Mouse (Mus musculus) urinary bladder, adult 2 months (tissue): ENCODE data around the gene Mef2c. TPM values are rescaled to one million over a fixed set of nuclear protein-coding genes. Genes with fewer than 3 reads are reported as not detected.

Source experiments
- DNase-seq: peaks from one replicate; pipeline ENCODE4 v3.0.0; 2022; ENCODE audit warnings: low spot score
- polyA plus RNA-seq: library from polyadenylated mRNA; depleted of rRNA; stranded (reverse); fragments of >200 nt; gene quantifications from 2 replicates; pipeline ENCODE4 v1.2.3, GENCODE M21; 2012; rRNA removed

Gene Mef2c
- 12.2 and 17.0 TPM in 2 replicates for polyA plus RNA-seq

GRCm38 (mm10) chr13:83503919-83504318 is at the start of gene Mef2c:
Gene Mef2c (plus strand): TSS chr13:83504034.
- no peak for DNase-seq

- DNase-seq, result no peak
These were observed 45.1 kb upstream of the Mef2c start for GRCm38 (mm10) chr13:83458729-83459128.

- DNase-seq, result no peak
These were observed 44.2 kb upstream of the Mef2c start for GRCm38 (mm10) chr13:83459600-83459999.

- DNase-seq, result no peak
These were observed 43.2 kb upstream of the Mef2c start for GRCm38 (mm10) chr13:83460620-83461019.

GRCm38 (mm10) chr13:83461556-83461955 is 42.3 kb upstream of the Mef2c start:
- DNase-seq, result no peak

GRCm38 (mm10) chr13:83466756-83467155 is 37.1 kb upstream of the Mef2c start:
- no peak for DNase-seq

GRCm38 (mm10) chr13:83468794-83469193 is 35.0 kb upstream of the Mef2c start:
- DNase-seq, result no peak

GRCm38 (mm10) chr13:83473755-83474154 is 30.1 kb upstream of the Mef2c start:
- no peak for DNase-seq

GRCm38 (mm10) chr13:83480388-83480787 is 23.4 kb upstream of the Mef2c start:
- no peak for DNase-seq

- DNase-seq, result no peak
These were observed 22.5 kb upstream of the Mef2c start for GRCm38 (mm10) chr13:83481310-83481709.

- no peak for DNase-seq
These were observed 21.7 kb upstream of the Mef2c start for GRCm38 (mm10) chr13:83482087-83482486.

GRCm38 (mm10) chr13:83484215-83484614 is 19.6 kb upstream of the Mef2c start:
- no peak for DNase-seq

- no peak for DNase-seq
These were observed 19.0 kb upstream of the Mef2c start for GRCm38 (mm10) chr13:83484721-83485369.

GRCm38 (mm10) chr13:83492051-83492450 is 11.8 kb upstream of the Mef2c start:
- no peak for DNase-seq

- DNase-seq, result no peak
These were observed 6.1 kb upstream of the Mef2c start for GRCm38 (mm10) chr13:83497708-83498107.

- no peak for DNase-seq
These were observed 4.3 kb upstream of the Mef2c start for GRCm38 (mm10) chr13:83499526-83499925.

- no peak for DNase-seq
These were observed 3.9 kb downstream of the Mef2c start for GRCm38 (mm10) chr13:83507687-83508086.

GRCm38 (mm10) chr13:83515013-83515547 is 11.2 kb downstream of the Mef2c start:
- no peak for DNase-seq

- no peak for DNase-seq
These were observed 14.1 kb downstream of the Mef2c start for GRCm38 (mm10) chr13:83517660-83518609.

- DNase-seq, result no peak
These were observed 17.0 kb downstream of the Mef2c start for GRCm38 (mm10) chr13:83520807-83521206.

- peak; percentile 24 for DNase-seq
These were observed 19.6 kb downstream of the Mef2c start for GRCm38 (mm10) chr13:83523232-83523969.
